In the genomic region with DNA sequence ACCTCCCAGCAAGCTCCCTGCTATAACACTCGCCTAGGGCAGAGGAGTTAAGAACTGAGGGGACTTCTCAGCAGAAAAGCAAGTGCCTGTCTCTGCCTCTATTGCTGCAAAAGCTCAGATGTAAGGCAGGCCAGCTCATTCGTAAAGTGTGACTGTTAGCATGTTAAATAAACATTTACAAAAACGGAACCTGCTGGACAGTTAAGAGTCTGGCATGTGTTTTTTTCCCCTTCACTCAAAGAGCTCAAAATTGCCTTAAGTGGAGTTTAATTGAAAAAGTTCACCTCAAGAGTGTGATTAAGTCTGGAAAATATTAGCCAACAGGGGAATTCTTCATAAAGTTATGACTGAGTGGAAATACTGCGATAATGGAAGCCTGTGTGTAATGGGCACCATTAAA, we compare ENCODE assay signal across 15 mouse cellular contexts.
DNase-seq lines count a peak whose midpoint lies in the region; ATAC-seq and TF ChIP-seq lines count a peak whose summit lies in the region.
"Had no signal": no experiment of that assay in that cellular context is flagged by ENCODE, and none has a peak within 500 bp of the region (broad histone marks: within the 10 kb centered on the region; RNA-seq: fewer than 3 reads in every experiment).

No protein-coding gene starts in this region.

- H3K9ac ChIP-seq in hindbrain, postnatal 0 days (replicated peaks; ENCODE audit: low read length): no peak overlapping the region
- no peak overlapping the region for H3K9ac ChIP-seq in lung, embryonic 15.5 days
- H3K9ac ChIP-seq in lung, postnatal 0 days (replicated peaks; ENCODE audit: low read depth): no peak overlapping the region
- H3K9ac ChIP-seq in stomach, postnatal 0 days (ENCODE audit: low read length): no peak overlapping the region
- H3K9ac ChIP-seq: forebrain, embryonic 15.5 days; heart, embryonic 15.5 days; hindbrain, embryonic 14.5 days had no signal

- no peaks in the 10 kb centered on the region; the same call in 1 of the 2 replicates for H3K4me1 ChIP-seq in hindbrain, postnatal 0 days (ENCODE audit: insufficient read depth, low read length)
- no peaks in the 10 kb centered on the region for H3K4me1 ChIP-seq in hindbrain, embryonic 10.5 days (replicated peaks)
- H3K4me1 ChIP-seq in lung, embryonic 15.5 days: peaks cover 16% of the 10 kb centered on the region
- no peaks in the 10 kb centered on the region; the same call in 1 of the 2 replicates for H3K4me1 ChIP-seq in lung, postnatal 0 days (ENCODE audit: insufficient read depth, low read depth, low read length)
- no peaks in the 10 kb centered on the region for H3K4me1 ChIP-seq in stomach, postnatal 0 days (replicated peaks; ENCODE audit: control insufficient read depth, insufficient read depth)
- H3K4me1 ChIP-seq: forebrain, embryonic 10.5 days; forebrain, embryonic 15.5 days; heart, embryonic 15.5 days had no signal

- no peaks in the 10 kb centered on the region; the same call in 1 of the 2 replicates for H3K27me3 ChIP-seq in hindbrain, postnatal 0 days (ENCODE audit: insufficient read depth, low read length)
- H3K27me3 ChIP-seq in hindbrain, embryonic 10.5 days (ENCODE audit: insufficient read depth, poor library complexity, severe bottlenecking): peaks cover 4% of the 10 kb centered on the region
- H3K27me3 ChIP-seq in lung, embryonic 15.5 days: peaks cover 8% of the 10 kb centered on the region
- no peaks in the 10 kb centered on the region for H3K27me3 ChIP-seq in lung, postnatal 0 days (replicated peaks; ENCODE audit: insufficient read depth, low read length)
- H3K27me3 ChIP-seq in stomach, postnatal 0 days (ENCODE audit: control insufficient read depth, insufficient read depth, low read length): no peaks in the 10 kb centered on the region
- H3K27me3 ChIP-seq: forebrain, embryonic 15.5 days; heart, embryonic 15.5 days had no signal

- WGBS in hindbrain, postnatal 0 days: 65% methylated on average over 4 of the region's 4 CpGs
- 77% methylated on average over 4 of the region's 4 CpGs for WGBS in hindbrain, embryonic 10.5 days
- WGBS in lung, embryonic 15.5 days: 10% methylated on average over 4 of the region's 4 CpGs
- WGBS in lung, postnatal 0 days: 15% methylated on average over 4 of the region's 4 CpGs
- WGBS in stomach, postnatal 0 days: 27% methylated on average over 4 of the region's 4 CpGs

- H3K9me3 ChIP-seq in hindbrain, postnatal 0 days (ENCODE audit: low read length): no peaks in the 10 kb centered on the region
- no peaks in the 10 kb centered on the region for H3K9me3 ChIP-seq in hindbrain, embryonic 10.5 days
- H3K9me3 ChIP-seq in lung, embryonic 15.5 days: no peaks in the 10 kb centered on the region
- no peaks in the 10 kb centered on the region for H3K9me3 ChIP-seq in lung, postnatal 0 days (ENCODE audit: low read length)
- H3K9me3 ChIP-seq in stomach, postnatal 0 days (ENCODE audit: control insufficient read depth, low read length): no peaks in the 10 kb centered on the region
- H3K9me3 ChIP-seq: forebrain, embryonic 10.5 days; forebrain, embryonic 15.5 days; heart, embryonic 15.5 days had no signal

- no peak overlapping the region for H3K4me3 ChIP-seq in hindbrain, postnatal 0 days (ENCODE audit: low read length)
- no peak overlapping the region for H3K4me3 ChIP-seq in hindbrain, embryonic 10.5 days
- no peak overlapping the region for H3K4me3 ChIP-seq in lung, embryonic 15.5 days
- no peak overlapping the region for H3K4me3 ChIP-seq in lung, postnatal 0 days (ENCODE audit: low read depth, low read length)
- H3K4me3 ChIP-seq in stomach, postnatal 0 days (ENCODE audit: low read depth, low read length): no peak overlapping the region
- H3K4me3 ChIP-seq: forebrain, embryonic 10.5 days; forebrain, embryonic 15.5 days; heart, adult 2 months; heart, embryonic 15.5 days had no signal

- TF ChIP-seq CTCF in hindbrain, postnatal 0 days (IDR thresholded peaks at IDR 0.05; ENCODE audit: low read depth): no peak
- TF ChIP-seq CTCF in lung, postnatal 0 days (IDR thresholded peaks at IDR 0.05): no peak
- TF ChIP-seq CTCF in stomach, postnatal 0 days (IDR thresholded peaks at IDR 0.05; ENCODE audit: low read depth): no peak

- no peak overlapping the region for H3K27ac ChIP-seq in hindbrain, postnatal 0 days
- H3K27ac ChIP-seq in hindbrain, embryonic 10.5 days: no peak overlapping the region
- H3K27ac ChIP-seq in lung, embryonic 15.5 days: 0 out of 2 replicates have a peak overlapping the region, but pooled peaks have one; percentile 12
- no peak overlapping the region for H3K27ac ChIP-seq in lung, postnatal 0 days (ENCODE audit: low read length)
- no peak overlapping the region for H3K27ac ChIP-seq in stomach, postnatal 0 days (replicated peaks)
- H3K27ac ChIP-seq: forebrain, embryonic 10.5 days; forebrain, embryonic 15.5 days; heart, adult 2 months; heart, embryonic 15.5 days; hindbrain, embryonic 14.5 days had no signal

- ATAC-seq in hindbrain, postnatal 0 days: peak; percentile 12; the same call in 1 of the 2 replicates
- ATAC-seq in lung, embryonic 15.5 days (ENCODE audit: borderline replicate concordance, extremely low read depth, low FRiP score, low TSS enrichment): no peak
- peak; percentile 81 for ATAC-seq in lung, postnatal 0 days
- no peak for ATAC-seq in erythroid progenitor cell, adult 5-6 weeks (replicated peaks; ENCODE audit: low FRiP score, poor library complexity, severe bottlenecking)
- ATAC-seq in stomach, postnatal 0 days (ENCODE audit: low FRiP score, low TSS enrichment): no peak
- ATAC-seq: forebrain, embryonic 15.5 days had no signal

- H3K4me2 ChIP-seq in hindbrain, postnatal 0 days (ENCODE audit: low read depth, low read length): no peak overlapping the region
- no peak overlapping the region for H3K4me2 ChIP-seq in lung, embryonic 15.5 days
- no peak overlapping the region for H3K4me2 ChIP-seq in lung, postnatal 0 days (replicated peaks; ENCODE audit: low read depth, low read length)
- H3K4me2 ChIP-seq in stomach, postnatal 0 days (replicated peaks; ENCODE audit: low read depth): no peak overlapping the region
- H3K4me2 ChIP-seq: forebrain, embryonic 15.5 days; heart, embryonic 11.5 days; heart, embryonic 15.5 days; hindbrain, embryonic 14.5 days had no signal

- TF ChIP-seq EP300 in lung, postnatal 0 days (IDR thresholded peaks at IDR 0.05): peak; percentile 87
- no peak for TF ChIP-seq EP300 in stomach, postnatal 0 days (optimal IDR thresholded peaks at IDR 0.05)

- H3K36me3 ChIP-seq in hindbrain, postnatal 0 days (ENCODE audit: insufficient read depth, low read length): no peaks in the 10 kb centered on the region
- H3K36me3 ChIP-seq in hindbrain, embryonic 10.5 days: no peaks in the 10 kb centered on the region
- no peaks in the 10 kb centered on the region for H3K36me3 ChIP-seq in lung, embryonic 15.5 days
- no peaks in the 10 kb centered on the region for H3K36me3 ChIP-seq in lung, postnatal 0 days (ENCODE audit: insufficient read depth, low read length)
- no peaks in the 10 kb centered on the region for H3K36me3 ChIP-seq in stomach, postnatal 0 days (ENCODE audit: control insufficient read depth, insufficient read depth, low read length)
- H3K36me3 ChIP-seq: forebrain, embryonic 10.5 days; forebrain, embryonic 15.5 days; heart, embryonic 15.5 days had no signal

- DNase-seq in hindbrain, postnatal 0 days (ENCODE audit: low spot score): no peak
- no peak for DNase-seq in hindbrain, embryonic 10.5 days (ENCODE audit: low spot score)
- DNase-seq in lung, postnatal 10 days: no peak
- peak; percentile 70 for DNase-seq in lung, postnatal 0 days (ENCODE audit: low spot score)
- no peak for DNase-seq in stomach, postnatal 0 days (ENCODE audit: low spot score)
- DNase-seq: adrenal gland, postnatal 10 days; gastrocnemius, postnatal 14 days; heart, adult 2 months had no signal

Comparison
In these comparisons a context has a peak if more than half of its experiments do, and no peak if none do; other contexts are left out.
1. ATAC-seq: peak in hindbrain, postnatal 0 days (single experiment) and lung, postnatal 0 days (single experiment); none in lung, embryonic 15.5 days (single experiment), erythroid progenitor cell, adult 5-6 weeks (single experiment) and stomach, postnatal 0 days (single experiment).